Mouse (Mus musculus) layer of hippocampus, postnatal 10 days (tissue): ENCODE measurements around the gene Kmt2e. TPM values are rescaled to one million over a fixed set of nuclear protein-coding genes. Genes with fewer than 3 reads are reported as not detected.
"Not testable (repeated sequence)": the region's sequence is repeated elsewhere in the genome, so short reads cannot be mapped to it uniquely, and the experiment has no call there.

Experiments
- DNase-seq, 2 experiments: peaks; one replicate each; pipeline ENCODE4 v3.0.0; 2021; ENCODE audit warnings: low spot score in 2 of 2
- total RNA-seq, 2 experiments: library from RNA; stranded (reverse); gene quantifications; 2 replicates each; pipeline ENCODE4 v1.2.3; 2021

Kmt2e gene
- total RNA-seq, 2 experiments from 2014 or later, result 114 to 131 TPM

DNA sequence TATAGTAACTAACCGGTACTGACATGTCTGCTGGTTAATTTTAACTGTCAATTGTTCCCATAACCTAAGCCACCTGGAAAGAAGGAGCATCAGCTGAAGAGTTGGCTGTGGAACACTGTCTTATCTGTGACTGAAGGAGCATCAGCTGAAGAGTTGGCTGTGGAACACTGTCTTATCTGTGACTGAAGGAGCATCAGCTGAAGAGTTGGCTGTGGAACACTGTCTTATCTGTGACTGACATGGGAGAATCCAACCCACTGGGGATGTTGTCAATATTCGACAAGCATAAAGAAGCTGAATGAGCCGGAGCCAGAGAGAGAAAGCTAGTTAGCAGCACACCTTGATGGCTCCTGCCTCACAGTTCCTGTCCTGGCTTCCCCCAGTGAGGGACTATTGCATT lies 119.1 kb downstream of the Kmt2e start:
- not testable (repeated sequence) for DNase-seq
